Comparison of ENCODE assay signal across 20 mouse cellular contexts in genomic region chr2:154474251-154475061, GRCm38 (mm10). TPM values are rescaled to one million over a fixed set of nuclear protein-coding genes. Genes with fewer than 3 reads are reported as not detected.
DNase-seq lines count a peak whose midpoint lies in the region; ATAC-seq and TF ChIP-seq lines count a peak whose summit lies in the region.
"Had no signal": no experiment of that assay in that cellular context is flagged by ENCODE, and none has a peak within 500 bp of the region (broad histone marks: within the 10 kb centered on the region; RNA-seq: fewer than 3 reads in every experiment).

No protein-coding gene starts in this region.

- H3K4me1 ChIP-seq in heart, postnatal 0 days (ENCODE audit: control insufficient read depth, insufficient read depth) = peaks cover 19% of the 10 kb centered on the region
- H3K4me1 ChIP-seq in heart, embryonic 11.5 days (ENCODE audit: control insufficient read depth, insufficient read depth, low read length) = no peaks in the 10 kb centered on the region
- H3K4me1 ChIP-seq in liver, adult 2 months (ENCODE audit: control insufficient read depth, insufficient read depth, low read length) = peaks cover 5% of the 10 kb centered on the region
- no peaks in the 10 kb centered on the region for H3K4me1 ChIP-seq in liver, postnatal 0 days (ENCODE audit: insufficient read depth)
- H3K4me1 ChIP-seq in forebrain, embryonic 14.5 days (ENCODE audit: control insufficient read depth, insufficient read depth, low read length) = peaks cover 7% of the 10 kb centered on the region
- H3K4me1 ChIP-seq: embryonic facial prominence, embryonic 12.5 days; heart, embryonic 10.5 days; neural tube, embryonic 12.5 days had no signal

- no peak for ATAC-seq in heart, postnatal 0 days (ENCODE audit: insufficient read depth, low read depth)
- no peak for ATAC-seq in heart, embryonic 11.5 days (replicated peaks; ENCODE audit: insufficient number of reproducible peaks, low FRiP score, low TSS enrichment)
- ATAC-seq in liver, postnatal 0 days = no peak
- no peak for ATAC-seq in forebrain, embryonic 14.5 days
- ATAC-seq: hindbrain, embryonic 16.5 days; midbrain, embryonic 13.5 days had no signal

- WGBS in heart, postnatal 0 days = 96% methylated on average over 1 of the region's 1 CpGs
- 89% methylated on average over 1 of the region's 1 CpGs for WGBS in heart, embryonic 11.5 days (ENCODE audit: insufficient replicate concordance)
- 75% methylated on average over 1 of the region's 1 CpGs for WGBS in liver, adult 2 months
- 85% methylated on average over 1 of the region's 1 CpGs for WGBS in liver, postnatal 0 days (ENCODE audit: insufficient replicate concordance)
- 58% methylated on average over 1 of the region's 1 CpGs for WGBS in forebrain, embryonic 14.5 days

- H3K9ac ChIP-seq in heart, postnatal 0 days (replicated peaks; ENCODE audit: low read depth, low read length) = no peak overlapping the region
- no peak overlapping the region for H3K9ac ChIP-seq in heart, embryonic 11.5 days (ENCODE audit: low read depth, low read length)
- no peak overlapping the region for H3K9ac ChIP-seq in liver, adult 2 months (ENCODE audit: low read depth, low read length)
- H3K9ac ChIP-seq in liver, postnatal 0 days (replicated peaks) = no peak overlapping the region
- H3K9ac ChIP-seq in forebrain, embryonic 14.5 days (ENCODE audit: low read length) = no peak overlapping the region
- H3K9ac ChIP-seq: embryonic facial prominence, embryonic 12.5 days; limb, embryonic 15.5 days; midbrain, embryonic 13.5 days; neural tube, embryonic 12.5 days had no signal

- H3K27ac ChIP-seq in heart, postnatal 0 days (ENCODE audit: low read depth) = peak overlapping the region; percentile 6; the same call in 1 of the 2 replicates
- no peak overlapping the region for H3K27ac ChIP-seq in heart, embryonic 11.5 days (ENCODE audit: low read depth, low read length)
- peak overlapping the region; percentile 44; the same call in 1 of the 2 replicates for H3K27ac ChIP-seq in liver, adult 2 months (replicated peaks; ENCODE audit: insufficient read depth, low read depth, low read length)
- H3K27ac ChIP-seq in liver, postnatal 0 days (ENCODE audit: low read depth) = no peak overlapping the region
- peak overlapping the region; percentile 17; the same call in 1 of the 2 replicates for H3K27ac ChIP-seq in forebrain, embryonic 14.5 days (ENCODE audit: low read depth, low read length)
- H3K27ac ChIP-seq: embryonic facial prominence, embryonic 12.5 days; heart, embryonic 10.5 days; limb, embryonic 15.5 days; midbrain, embryonic 13.5 days; neural tube, embryonic 12.5 days had no signal

- no peaks in the 10 kb centered on the region for H3K9me3 ChIP-seq in heart, postnatal 0 days (replicated peaks; ENCODE audit: control insufficient read depth, low read length)
- no peaks in the 10 kb centered on the region for H3K9me3 ChIP-seq in heart, embryonic 11.5 days (replicated peaks; ENCODE audit: control insufficient read depth, low read length)
- no peaks in the 10 kb centered on the region for H3K9me3 ChIP-seq in liver, postnatal 0 days (ENCODE audit: low read length)
- H3K9me3 ChIP-seq in forebrain, embryonic 14.5 days (replicated peaks; ENCODE audit: control insufficient read depth, low read length) = no peaks in the 10 kb centered on the region
- H3K9me3 ChIP-seq: embryonic facial prominence, embryonic 12.5 days; heart, embryonic 10.5 days; limb, embryonic 15.5 days; midbrain, embryonic 13.5 days; neural tube, embryonic 12.5 days had no signal

- H3K4me3 ChIP-seq in heart, postnatal 0 days (ENCODE audit: low read depth, low read length) = no peak overlapping the region
- no peak overlapping the region for H3K4me3 ChIP-seq in heart, embryonic 11.5 days (ENCODE audit: low read depth, low read length)
- H3K4me3 ChIP-seq in liver, adult 2 months (ENCODE audit: insufficient read depth, low read depth, low read length) = no peak overlapping the region
- no peak overlapping the region for H3K4me3 ChIP-seq in liver, postnatal 0 days (ENCODE audit: low read depth, low read length)
- H3K4me3 ChIP-seq in forebrain, embryonic 14.5 days (ENCODE audit: low read depth, low read length) = no peak overlapping the region
- H3K4me3 ChIP-seq: embryonic facial prominence, embryonic 12.5 days; heart, embryonic 10.5 days; limb, embryonic 15.5 days; midbrain, embryonic 13.5 days; neural tube, embryonic 12.5 days had no signal

- H3K27me3 ChIP-seq in heart, postnatal 0 days (ENCODE audit: control insufficient read depth, insufficient read depth, low read length) = no peaks in the 10 kb centered on the region
- H3K27me3 ChIP-seq in heart, embryonic 11.5 days (ENCODE audit: control insufficient read depth, insufficient read depth, low read length) = no peaks in the 10 kb centered on the region
- no peaks in the 10 kb centered on the region for H3K27me3 ChIP-seq in liver, adult 2 months (ENCODE audit: control insufficient read depth, insufficient read depth, low read length)
- no peaks in the 10 kb centered on the region for H3K27me3 ChIP-seq in liver, postnatal 0 days (ENCODE audit: insufficient read depth, low read length)
- no peaks in the 10 kb centered on the region for H3K27me3 ChIP-seq in forebrain, embryonic 14.5 days (replicated peaks; ENCODE audit: control insufficient read depth, insufficient read depth, low read length)
- H3K27me3 ChIP-seq: embryonic facial prominence, embryonic 12.5 days; limb, embryonic 15.5 days; midbrain, embryonic 13.5 days; neural tube, embryonic 12.5 days had no signal

- no peak for TF ChIP-seq CTCF in heart, postnatal 0 days (IDR thresholded peaks at IDR 0.05; ENCODE audit: low read depth)
- no peak for TF ChIP-seq CTCF in liver, adult 2 months (IDR thresholded peaks at IDR 0.05; ENCODE audit: low read depth, low read length)
- TF ChIP-seq CTCF in liver, postnatal 0 days (IDR thresholded peaks at IDR 0.05; ENCODE audit: low read depth) = no peak

- H3K4me2 ChIP-seq in heart, postnatal 0 days (ENCODE audit: low read depth, low read length) = no peak overlapping the region
- no peak overlapping the region for H3K4me2 ChIP-seq in heart, embryonic 11.5 days
- no peak overlapping the region for H3K4me2 ChIP-seq in liver, postnatal 0 days (ENCODE audit: low read depth, low read length)
- no peak overlapping the region for H3K4me2 ChIP-seq in forebrain, embryonic 14.5 days (ENCODE audit: low read length)
- H3K4me2 ChIP-seq: embryonic facial prominence, embryonic 12.5 days; limb, embryonic 15.5 days; midbrain, embryonic 13.5 days; neural tube, embryonic 12.5 days had no signal

- TF ChIP-seq POLR2A in liver, adult 2 months (IDR thresholded peaks at IDR 0.05; ENCODE audit: extremely low read depth, insufficient read depth, low read length) = no peak

- no peaks in the 10 kb centered on the region for H3K36me3 ChIP-seq in heart, postnatal 0 days (replicated peaks; ENCODE audit: control insufficient read depth, insufficient read depth, low read length)
- no peaks in the 10 kb centered on the region for H3K36me3 ChIP-seq in heart, embryonic 11.5 days (ENCODE audit: control insufficient read depth, insufficient read depth, low read length)
- H3K36me3 ChIP-seq in liver, adult 2 months (ENCODE audit: control insufficient read depth, insufficient read depth, low read length) = no peaks in the 10 kb centered on the region
- no peaks in the 10 kb centered on the region for H3K36me3 ChIP-seq in liver, postnatal 0 days (replicated peaks; ENCODE audit: insufficient read depth, low read length)
- H3K36me3 ChIP-seq in forebrain, embryonic 14.5 days (ENCODE audit: control insufficient read depth, insufficient read depth, low read length) = no peaks in the 10 kb centered on the region
- H3K36me3 ChIP-seq: embryonic facial prominence, embryonic 12.5 days; limb, embryonic 15.5 days; midbrain, embryonic 13.5 days; neural tube, embryonic 12.5 days had no signal

- no peak for TF ChIP-seq EP300 in heart, postnatal 0 days (IDR thresholded peaks at IDR 0.05; ENCODE audit: low read depth)
- TF ChIP-seq EP300 in liver, postnatal 0 days (IDR thresholded peaks at IDR 0.05; ENCODE audit: low read depth) = no peak

- DNase-seq in heart, postnatal 0 days (ENCODE audit: low spot score) = no peak
- no peak for DNase-seq in liver, adult 2 months (ENCODE audit: extremely low read depth, low read depth, low spot score)
- DNase-seq in liver, postnatal 0 days = no peak
- DNase-seq in forebrain, embryonic 14.5 days (ENCODE audit: low spot score) = peak; percentile 26
- DNase-seq in layer of hippocampus, adult 8-10 months (ENCODE audit: low spot score in 2 of 2) = no peak
- no peak for DNase-seq in urinary bladder, postnatal 10 days (ENCODE audit: low spot score)
- DNase-seq: adrenal gland, adult 2 months; cerebellum, adult 9-11 months; heart, postnatal 36 days; layer of hippocampus, postnatal 36 days; lung, postnatal 10 days; spleen, adult 18-20 months; thymus, adult 18-20 months had no signal

- H3K79me2 ChIP-seq in liver, adult 2 months (ENCODE audit: control insufficient read depth, insufficient read depth, low read length) = peaks cover 19% of the 10 kb centered on the region; the same call in 1 of the 2 replicates

RNA-seq across cellular contexts. Expression of gene Cbfa2t2, which starts 38.2 kb away (rescaled TPM):
- 28.0 and 45.1 TPM in 2 replicates for total RNA-seq in heart, postnatal 0 days (2014; rRNA removed; ENCODE audit: low replicate concordance)
- polyA plus RNA-seq in heart, postnatal 0 days (2015; fragmentation: Nextera tagmentation; extraction: Ambion mirVana) = 18.1 and 18.2 TPM in 2 replicates
- 31.2 and 34.0 TPM in 2 replicates for polyA plus RNA-seq in heart, embryonic 11.5 days (2014; fragmentation: Nextera tagmentation; extraction: Ambion mirVana)
- 7.3 and 10.3 TPM in 2 replicates for total RNA-seq in liver, adult 2 months (2014; rRNA removed)
- polyA plus RNA-seq in liver, adult 2 months (2012; rRNA removed) = 4.3 and 4.6 TPM in 2 replicates
- polyA plus RNA-seq in liver, postnatal 0 days (2015; fragmentation: Nextera tagmentation; extraction: Ambion mirVana) = 3.9 and 6.0 TPM in 2 replicates
- polyA plus RNA-seq in forebrain, embryonic 14.5 days (2014; fragmentation: Nextera tagmentation; extraction: Ambion mirVana) = 51.9 and 59.4 TPM in 2 replicates
- total RNA-seq in layer of hippocampus, adult 8-10 months (2022) = 10 to 100 TPM; 48.9 to 60.8 (median 53.9) TPM

Comparison
In these comparisons a context has a peak if more than half of its experiments do, and no peak if none do; other contexts are left out.
1. H3K27ac ChIP-seq: peak in heart, postnatal 0 days (single experiment), liver, adult 2 months (single experiment) and forebrain, embryonic 14.5 days (single experiment); none in heart, embryonic 11.5 days (single experiment) and liver, postnatal 0 days (single experiment).